Mouse (Mus musculus) c-Kit-positive CD71-positive TER-119-negative erythroid progenitor cells, embryonic 14.5 days (primary cell): ENCODE data around the gene C2cd4c.

Experiments used
- DNase-seq: peaks from one replicate; pipeline ENCODE4 v3.0.0-alpha.2; 2013; ENCODE audit warnings: low read depth

The C2cd4c gene

DNA sequence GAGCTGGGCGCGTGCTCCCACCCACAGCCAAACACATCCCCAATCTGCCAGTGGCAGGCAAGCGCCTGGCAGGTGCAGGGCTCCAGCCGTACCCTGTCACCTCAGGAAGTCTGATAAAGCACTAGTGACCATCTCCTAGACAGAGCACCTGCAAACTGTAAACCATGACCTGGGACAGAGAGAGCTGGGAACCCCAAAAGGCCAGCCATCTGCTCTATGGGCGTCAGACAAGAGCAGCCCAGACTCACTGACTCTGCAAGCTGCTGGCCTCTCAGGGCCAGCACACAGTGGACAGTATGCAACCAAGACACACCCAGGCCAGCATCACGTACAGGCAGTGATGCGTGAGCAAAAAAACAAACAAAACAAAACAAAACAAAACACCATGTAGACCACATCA, 34.9 kb downstream of the C2cd4c start:
- no peak for DNase-seq

DNA sequence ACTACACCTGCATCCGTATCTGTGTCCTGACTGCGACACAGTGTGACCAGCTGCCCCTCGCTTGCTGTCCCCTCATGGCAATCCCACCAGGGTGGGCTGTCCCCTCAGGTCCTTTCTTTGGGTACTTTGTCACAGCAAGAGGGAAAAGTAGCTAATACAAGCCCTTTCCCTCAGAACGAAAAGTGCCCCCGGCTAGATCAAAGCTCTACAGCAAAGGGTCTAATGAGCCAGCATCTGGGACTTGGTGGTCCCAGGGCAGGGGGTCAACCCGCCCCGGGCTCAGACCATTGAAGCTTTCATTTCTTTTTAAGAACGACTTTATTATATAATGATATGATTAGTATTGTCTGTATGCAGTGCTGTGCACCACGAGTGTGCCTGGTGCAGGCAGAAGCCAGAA, 35.5 kb downstream of the C2cd4c start:
- no peak for DNase-seq

DNA sequence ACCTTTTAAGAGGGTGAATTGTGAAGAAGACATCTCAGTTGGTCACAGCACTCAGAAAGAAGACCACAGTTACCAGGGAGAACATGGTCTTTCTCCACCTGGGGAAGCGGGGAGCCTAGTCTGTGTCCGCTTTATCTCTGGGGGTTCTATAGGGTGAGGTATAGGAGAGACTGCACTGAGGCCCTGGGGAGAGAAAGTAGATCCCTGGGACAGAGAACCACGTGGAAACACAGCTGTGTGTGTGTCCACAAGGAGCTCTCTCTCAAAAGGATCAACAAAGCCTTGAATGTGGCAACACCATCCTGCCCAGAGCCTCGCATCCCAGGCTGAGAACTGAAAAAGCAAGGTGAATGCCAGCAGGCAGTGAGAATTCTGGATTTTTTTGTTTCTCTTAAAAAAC, 36.4 kb downstream of the C2cd4c start:
- no peak for DNase-seq

DNA sequence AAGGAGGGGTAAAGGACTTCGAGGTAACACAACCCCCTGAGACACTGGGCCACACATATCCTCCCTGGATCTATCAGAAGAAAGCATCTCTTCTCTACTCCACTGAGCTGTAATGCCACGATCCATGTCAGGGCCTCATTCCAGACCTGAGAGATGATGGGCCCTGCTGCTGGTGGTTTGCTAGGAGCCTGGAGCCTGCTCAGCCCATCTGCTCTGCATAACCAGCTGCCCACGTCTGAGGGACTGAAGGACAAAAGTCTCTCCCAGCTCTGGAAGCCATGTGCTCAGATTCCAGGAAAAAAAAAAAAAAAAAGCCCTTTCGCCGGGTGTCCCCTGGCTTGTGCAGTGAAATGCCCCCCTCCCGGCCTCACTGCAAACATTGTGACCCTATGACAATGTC, 38.1 kb downstream of the C2cd4c start:
- DNase-seq = no peak

DNA sequence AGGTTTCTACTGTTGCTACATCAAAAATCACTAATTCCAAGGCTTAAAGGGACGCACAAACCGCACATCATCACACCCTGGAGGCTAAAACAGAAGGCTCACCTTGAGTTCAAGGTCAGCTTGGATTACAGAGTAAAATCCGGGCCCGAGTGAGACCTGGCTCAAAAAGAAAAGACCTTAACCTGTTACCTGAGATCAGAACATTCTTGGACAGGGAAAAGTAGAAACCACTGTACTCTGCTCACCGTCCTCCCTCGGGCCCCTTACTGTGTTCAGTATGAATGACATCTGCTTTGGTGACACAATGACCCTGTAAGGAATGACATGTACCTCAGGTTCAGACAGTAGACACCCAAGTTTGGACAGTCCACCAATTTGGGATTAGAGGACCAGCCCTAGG, 39.0 kb downstream of the C2cd4c start:
- no peak for DNase-seq

DNA sequence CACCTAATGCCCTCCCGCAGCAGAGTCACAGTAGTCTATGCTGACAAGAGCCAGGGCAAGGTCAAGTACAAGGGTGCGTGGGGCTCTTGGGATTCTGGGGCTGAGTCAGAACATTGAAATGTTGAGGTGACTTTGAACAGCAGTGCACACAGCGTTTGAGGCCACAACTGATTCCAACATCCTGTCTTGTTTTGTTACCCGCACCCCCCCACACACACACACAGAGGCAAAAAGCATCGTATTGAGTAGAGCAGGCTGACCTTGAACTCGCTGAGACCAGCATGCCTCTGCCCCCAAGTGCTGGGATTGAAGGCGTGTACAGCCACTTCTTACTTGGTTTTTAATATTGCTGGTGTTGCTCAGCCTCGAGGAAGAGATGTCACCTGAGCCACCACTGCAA, 39.5 kb downstream of the C2cd4c start:
- DNase-seq = no peak

DNA sequence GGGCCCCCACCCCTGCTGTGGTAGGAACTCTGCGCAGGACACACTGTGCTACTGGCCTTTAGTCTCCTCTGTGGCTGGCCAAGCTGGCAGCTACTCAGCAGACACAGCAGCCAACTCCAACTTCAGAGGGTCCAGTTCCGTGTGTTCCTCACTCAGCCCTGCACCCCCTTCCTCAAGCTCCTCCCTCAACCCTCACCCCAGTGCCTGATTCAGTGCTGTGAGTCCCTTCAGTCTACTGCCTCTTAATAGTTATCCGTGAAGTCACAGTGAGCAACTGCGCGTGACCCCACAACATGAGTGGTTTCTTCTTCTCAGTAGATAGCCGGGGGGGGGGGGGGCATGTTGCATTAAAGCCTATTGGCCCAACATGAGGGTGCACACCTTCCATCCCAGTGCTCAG, 40.2 kb downstream of the C2cd4c start:
- no peak for DNase-seq

DNA sequence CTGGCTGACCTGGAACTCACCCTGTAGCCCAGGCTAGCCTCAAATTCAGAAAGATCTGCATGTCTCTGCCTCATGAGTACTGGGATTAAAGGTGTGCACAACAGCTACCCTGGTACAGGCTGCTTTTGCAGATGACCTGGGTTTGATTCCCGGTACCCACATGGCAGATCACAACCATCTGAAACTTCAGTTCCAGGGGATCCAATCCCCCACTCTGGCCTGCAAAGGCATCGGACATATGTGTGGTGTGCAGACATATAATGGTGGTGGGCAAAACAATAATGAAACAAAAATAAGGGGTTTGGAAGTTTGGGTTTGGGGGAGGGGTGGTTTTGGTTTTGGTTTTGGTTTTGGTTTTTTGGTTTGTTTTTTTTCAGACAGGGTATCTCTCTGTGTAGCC, 42.5 kb downstream of the C2cd4c start:
- DNase-seq = no peak

DNA sequence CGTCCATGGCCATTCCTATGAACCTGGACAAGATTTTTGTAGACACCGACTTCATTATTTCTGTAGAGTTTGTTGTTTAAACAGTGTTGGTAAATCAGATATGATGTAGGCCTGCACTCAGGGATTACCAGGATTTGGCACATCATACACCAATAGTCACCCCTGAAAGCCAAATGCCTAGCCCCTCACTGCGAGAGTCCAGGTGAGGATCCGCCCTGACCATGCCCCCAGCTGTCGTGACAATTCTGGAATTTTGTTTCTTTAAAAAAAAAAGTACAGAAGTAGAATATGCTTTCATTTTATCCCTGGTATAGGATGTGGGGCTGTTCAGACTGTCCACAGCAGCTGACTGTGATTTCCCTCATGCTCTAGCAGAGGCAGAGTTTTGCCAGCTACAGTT, 43.9 kb downstream of the C2cd4c start:
- DNase-seq = no peak

DNA sequence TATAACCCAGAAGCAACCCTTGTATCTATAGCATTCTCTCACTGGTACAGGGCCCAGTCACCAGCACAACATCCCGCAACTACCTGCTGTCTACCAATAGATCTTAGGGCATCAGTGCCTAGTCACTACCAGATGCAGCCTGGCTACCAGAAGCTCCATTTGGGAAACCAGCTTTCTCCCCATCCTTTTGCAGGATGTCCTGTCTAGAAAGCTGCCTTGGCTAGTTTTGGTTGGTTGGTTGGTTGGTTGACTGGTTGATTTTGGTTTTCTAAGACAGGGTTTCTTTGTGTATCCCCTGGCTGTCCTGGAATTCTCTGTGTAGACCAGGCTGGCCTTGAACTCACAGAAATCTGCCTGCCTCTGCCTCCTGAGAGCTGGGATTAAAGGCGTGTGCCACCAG, 54.1 kb downstream of the C2cd4c start:
- no peak for DNase-seq

DNA sequence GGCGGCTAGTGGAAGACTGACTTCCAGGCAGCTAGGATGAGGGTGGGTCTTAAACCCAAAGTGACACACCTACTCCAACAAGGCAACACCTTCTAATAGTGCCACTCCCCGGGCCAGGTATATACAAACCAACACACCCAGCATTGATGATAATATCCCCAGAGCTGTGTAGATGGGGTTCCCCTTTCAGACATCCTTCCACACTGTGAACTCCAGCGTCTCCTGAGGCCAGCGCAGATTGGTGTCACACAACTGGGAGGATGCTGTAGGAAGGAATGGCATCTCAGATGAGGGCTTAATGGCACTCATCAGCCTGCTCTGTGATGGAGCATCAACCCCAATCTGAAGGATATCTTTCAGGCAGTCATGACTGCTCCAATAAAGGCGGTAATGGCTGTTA, 56.3 kb downstream of the C2cd4c start:
- DNase-seq = no peak

DNA sequence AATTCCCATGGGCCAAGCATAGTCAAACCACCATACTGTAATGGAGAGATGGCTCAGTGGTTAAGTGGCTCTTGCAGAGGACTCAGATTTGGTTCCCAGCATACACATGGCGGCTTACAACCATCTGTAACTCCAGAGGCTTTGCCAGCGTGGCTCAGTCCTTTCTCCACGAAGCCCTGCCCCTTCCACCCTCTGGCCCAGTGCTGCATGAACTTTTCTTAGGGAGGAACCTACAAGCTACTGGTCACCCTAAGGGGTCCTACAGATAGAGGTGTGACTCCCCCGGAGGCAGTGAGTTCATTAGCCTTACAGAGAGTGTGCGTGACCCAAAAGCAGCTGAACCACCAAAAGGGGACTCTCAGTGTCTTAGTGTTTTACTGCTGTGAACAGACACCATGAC, 56.9 kb downstream of the C2cd4c start:
- no peak for DNase-seq
